In the genomic region with DNA sequence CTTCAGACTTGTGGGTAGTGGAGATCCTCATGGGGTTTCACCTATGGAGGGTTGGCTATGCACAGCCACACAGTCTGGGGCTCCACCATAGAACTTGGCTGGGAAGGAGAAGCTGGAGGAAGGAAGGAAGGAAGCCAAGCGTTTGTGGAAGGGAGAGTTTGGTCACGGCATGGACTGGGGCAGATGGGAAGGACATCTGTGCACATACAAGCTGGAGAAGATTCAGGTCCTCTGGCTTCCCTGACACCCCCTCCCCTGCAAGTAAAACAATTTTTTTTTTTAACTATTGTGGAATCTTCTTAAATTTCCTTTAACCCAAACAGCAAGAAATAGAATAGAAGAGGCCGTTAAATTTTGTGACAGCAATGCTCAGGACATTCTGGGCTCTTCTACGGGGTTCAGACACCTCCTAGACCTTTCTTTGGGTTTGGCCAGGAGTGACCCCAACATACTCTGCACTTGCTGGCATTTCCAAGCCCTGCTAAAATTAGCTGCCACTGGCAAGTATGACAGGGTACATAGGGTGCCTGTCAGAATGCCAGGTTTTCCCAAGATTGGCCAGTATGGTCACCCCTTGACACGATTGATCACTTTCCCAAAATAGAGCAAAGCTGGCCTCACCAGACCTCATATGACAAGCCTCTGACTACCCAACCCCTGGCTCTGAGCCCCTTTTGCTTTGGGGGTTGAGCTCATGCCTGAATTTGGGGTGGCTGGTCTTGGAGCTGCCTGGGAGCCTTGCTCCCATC, we compare ENCODE assay signal across 17 mouse cellular contexts. TPM values are rescaled to one million over a fixed set of nuclear protein-coding genes. Genes with fewer than 3 reads are reported as not detected.
DNase-seq lines count a peak whose midpoint lies in the region; ATAC-seq lines count a peak whose summit lies in the region.
"Had no signal": no experiment of that assay in that cellular context is flagged by ENCODE, and none has a peak within 500 bp of the region (broad histone marks: within the 10 kb centered on the region; RNA-seq: fewer than 3 reads in every experiment).

No protein-coding gene starts in this region.

- no peaks in the 10 kb centered on the region for H3K36me3 ChIP-seq in heart, embryonic 11.5 days (ENCODE audit: control insufficient read depth, insufficient read depth, low read length)
- H3K36me3 ChIP-seq: intestine, embryonic 15.5 days; liver, embryonic 13.5 days had no signal

- no peak for ATAC-seq in heart, embryonic 11.5 days (replicated peaks; ENCODE audit: insufficient number of reproducible peaks, low FRiP score, low TSS enrichment)
- ATAC-seq: forebrain, embryonic 13.5 days; intestine, embryonic 15.5 days had no signal

- intact Hi-C loops in heart, postnatal 36 days (cut with DNase I) = no loop called here

- peaks cover 4% of the 10 kb centered on the region; the same call in 1 of the 2 replicates for H3K4me1 ChIP-seq in heart, embryonic 11.5 days (ENCODE audit: control insufficient read depth, insufficient read depth, low read length)
- H3K4me1 ChIP-seq: forebrain, embryonic 13.5 days had no signal

- WGBS in heart, embryonic 11.5 days (ENCODE audit: insufficient replicate concordance) = 66% methylated on average over 5 of the region's 5 CpGs

- no peak overlapping the region for H3K4me2 ChIP-seq in heart, embryonic 11.5 days
- H3K4me2 ChIP-seq: forebrain, embryonic 13.5 days; intestine, embryonic 15.5 days; liver, embryonic 13.5 days had no signal

- H3K27me3 ChIP-seq in heart, embryonic 11.5 days (ENCODE audit: control insufficient read depth, insufficient read depth, low read length) = no peaks in the 10 kb centered on the region
- H3K27me3 ChIP-seq: forebrain, embryonic 13.5 days; intestine, embryonic 15.5 days; liver, embryonic 13.5 days had no signal

- H3K9me3 ChIP-seq in heart, embryonic 11.5 days (replicated peaks; ENCODE audit: control insufficient read depth, low read length) = no peaks in the 10 kb centered on the region
- H3K9me3 ChIP-seq: forebrain, embryonic 13.5 days; intestine, embryonic 15.5 days; liver, embryonic 13.5 days had no signal

- no peak overlapping the region for H3K27ac ChIP-seq in heart, embryonic 11.5 days (ENCODE audit: low read depth, low read length)
- H3K27ac ChIP-seq: forebrain, embryonic 13.5 days; intestine, embryonic 15.5 days; liver, embryonic 13.5 days had no signal

- DNase-seq in cerebellum, adult 18-20 months = peak; percentile 47 to 52
- no peak for DNase-seq in cerebellum, adult 11 months
- peak; percentile 81 to 83 for DNase-seq in heart, adult 18-20 months
- peak; percentile 38 for DNase-seq in right cerebral cortex, postnatal 25 days
- no peak for DNase-seq in right cerebral cortex, postnatal 14 days
- peak; percentile 47 to 54 for DNase-seq in heart, postnatal 36 days
- DNase-seq in spleen, postnatal 36 days (ENCODE audit: low spot score in 2 of 2) = no peak
- DNase-seq: kidney, postnatal 10 days; liver, embryonic 13.5 days; midbrain, embryonic 14.5 days; retina, postnatal 1 day had no signal

- H3K9ac ChIP-seq in heart, embryonic 11.5 days (ENCODE audit: low read depth, low read length) = no peak overlapping the region
- H3K9ac ChIP-seq: forebrain, embryonic 13.5 days; intestine, embryonic 15.5 days; liver, embryonic 13.5 days had no signal

- H3K4me3 ChIP-seq in heart, embryonic 11.5 days (ENCODE audit: low read depth, low read length) = no peak overlapping the region
- H3K4me3 ChIP-seq: forebrain, embryonic 13.5 days; intestine, embryonic 15.5 days; liver, embryonic 13.5 days had no signal

RNA-seq across cellular contexts. Expression of a gene that starts 17.0 kb away (rescaled TPM):
- total RNA-seq in heart, adult 18-20 months (2021) = 100 to 1,000 TPM; 602 to 633 TPM
- 7,501 and 8,192 TPM in 2 replicates for polyA plus RNA-seq in heart, embryonic 11.5 days (2014; fragmentation: Nextera tagmentation; extraction: Ambion mirVana)
- 100 to 1,000 TPM; 502 to 735 TPM for total RNA-seq in heart, postnatal 36 days (2021)
- total RNA-seq: common myeloid progenitor, adult 5-6 weeks; left cerebral cortex, adult 8-10 months had no signal
- polyA plus RNA-seq: forebrain, embryonic 13.5 days; midbrain, embryonic 14.5 days; neural tube, embryonic 14.5 days had no signal

RNA-seq across cellular contexts. Expression of a gene that starts 34.3 kb away (rescaled TPM):
- 10 to 100 TPM; 15.4 to 18.5 TPM for total RNA-seq in heart, adult 18-20 months (2021)
- polyA plus RNA-seq in heart, embryonic 11.5 days (2014; fragmentation: Nextera tagmentation; extraction: Ambion mirVana) = 2.0 and 2.6 TPM in 2 replicates
- 10 to 100 TPM in 1 of 2 experiments, 1 to 10 TPM in 1; 3.4 to 18.5 TPM for total RNA-seq in heart, postnatal 36 days (2021)
- total RNA-seq: common myeloid progenitor, adult 5-6 weeks had no signal

RNA-seq across cellular contexts. Expression of a gene that starts 37.5 kb away (rescaled TPM):
- 10 to 100 TPM; 35.4 to 40.6 TPM for total RNA-seq in heart, adult 18-20 months (2021)
- 86.8 and 95.2 TPM in 2 replicates for polyA plus RNA-seq in heart, embryonic 11.5 days (2014; fragmentation: Nextera tagmentation; extraction: Ambion mirVana)
- total RNA-seq in heart, postnatal 36 days (2021) = 10 to 100 TPM; 36.1 to 38.7 TPM

RNA-seq across cellular contexts. Expression of a gene that starts 39.9 kb away (rescaled TPM):
- total RNA-seq in heart, adult 18-20 months (2021) = 10 to 100 TPM; 59.5 to 71.5 TPM
- polyA plus RNA-seq in heart, embryonic 11.5 days (2014; fragmentation: Nextera tagmentation; extraction: Ambion mirVana) = 19.3 and 25.4 TPM in 2 replicates
- total RNA-seq in heart, postnatal 36 days (2021) = 10 to 100 TPM; 60.5 to 66.3 TPM

RNA-seq across cellular contexts. Expression of a gene that starts 53.9 kb away (rescaled TPM):
- 10 to 100 TPM; 16.4 to 26.9 TPM for total RNA-seq in heart, adult 18-20 months (2021)
- 21.4 and 27.7 TPM in 2 replicates for polyA plus RNA-seq in heart, embryonic 11.5 days (2014; fragmentation: Nextera tagmentation; extraction: Ambion mirVana)
- 10 to 100 TPM; 17.3 to 27.3 TPM for total RNA-seq in heart, postnatal 36 days (2021)
- total RNA-seq: common myeloid progenitor, adult 5-6 weeks had no signal

Comparison
In these comparisons a context has a peak if more than half of its experiments do, and no peak if none do; other contexts are left out.
1. DNase-seq: peak in cerebellum, adult 18-20 months (2 of 2), heart, adult 18-20 months (2 of 2), right cerebral cortex, postnatal 25 days (single experiment) and heart, postnatal 36 days (2 of 2); none in cerebellum, adult 11 months (single experiment), right cerebral cortex, postnatal 14 days (single experiment) and spleen, postnatal 36 days (0 of 2).